Mouse (Mus musculus) myocyte (in vitro differentiated cells): ENCODE measurements at regions not wholly inside any gene's neighbourhood (a gene's known extent, or its start where the extent isn't known, plus 50 kb on each side); places are given as distances from the start of the nearest gene placed in this dataset.
A peak's percentile ranks its signal among the peaks of the same experiment; 100 is the strongest.

Experiments
- H3K27me3 ChIP-seq: one replicate; pipeline ENCODE4 v1.6.1; 2011; ENCODE audit not compliant: control insufficient read depth, insufficient read depth, insufficient read length
- H3K36me3 ChIP-seq: one replicate; pipeline ENCODE4 v1.6.1; 2011; ENCODE audit not compliant: control insufficient read depth, insufficient read depth
- H3K4me2 ChIP-seq: one replicate; pipeline ENCODE4 v1.6.1; 2011; ENCODE audit warnings: low read depth, control low read depth
- H3K4me3 ChIP-seq: one replicate; pipeline ENCODE4 v1.5.1; 2011; ENCODE audit warnings: mild to moderate bottlenecking, control low read depth, moderate library complexity
- H3K79me2 ChIP-seq: one replicate; pipeline ENCODE4 v1.6.1; 2011; ENCODE audit not compliant: control insufficient read depth, insufficient read depth
- H3ac ChIP-seq: one replicate; pipeline ENCODE4 v1.6.1; 2011; ENCODE audit not compliant: control insufficient read depth, insufficient read length
- CEBPB ChIP-seq: IDR thresholded peaks from 2 replicates; pipeline ENCODE4 v1.6.1; 2011; ENCODE audit warnings: mild to moderate bottlenecking, moderate library complexity; ENCODE audit not compliant: poor library complexity, insufficient read depth, severe bottlenecking
- E2F4 ChIP-seq: IDR thresholded peaks from one replicate; pipeline ENCODE4 v1.6.1; 2011; ENCODE audit warnings: mild to moderate bottlenecking, control low read depth, moderate library complexity; ENCODE audit not compliant: insufficient read depth
- MAX ChIP-seq: IDR thresholded peaks from one replicate; pipeline ENCODE4 v1.6.1; 2011; ENCODE audit warnings: low read depth, mild to moderate bottlenecking, control low read depth
- MYOD1 ChIP-seq, 3 experiments: IDR thresholded peaks; one replicate each; pipeline ENCODE4 v1.6.1; 2011; ENCODE audit warnings: control low read depth in 2 of 3, low read depth in 2 of 3, mild to moderate bottlenecking in 2 of 3, moderate library complexity in 1 of 3; ENCODE audit not compliant: insufficient read length in 2 of 3, control insufficient read depth in 1 of 3
- MYOG ChIP-seq, 3 experiments: IDR thresholded peaks; one replicate each; pipeline ENCODE4 v1.6.1; 2011; ENCODE audit warnings: control low read depth in 2 of 3, low read depth in 2 of 3, mild to moderate bottlenecking in 2 of 3; ENCODE audit not compliant: insufficient read length in 2 of 3, control insufficient read depth in 1 of 3, insufficient read depth in 1 of 3
- POLR2A ChIP-seq: IDR thresholded peaks from one replicate; pipeline ENCODE4 v1.6.1; 2011; ENCODE audit warnings: low read depth, mild to moderate bottlenecking, control low read depth, moderate library complexity; ENCODE audit not compliant: insufficient read length
- POLR2AphosphoS2 ChIP-seq: IDR thresholded peaks from one replicate; pipeline ENCODE4 v1.6.1; 2011; ENCODE audit warnings: low read depth, control low read depth; ENCODE audit not compliant: insufficient read length
- REST ChIP-seq: IDR thresholded peaks from one replicate; pipeline ENCODE4 v1.6.1; 2011; ENCODE audit warnings: mild to moderate bottlenecking, control low read depth, moderate library complexity; ENCODE audit not compliant: insufficient read depth, insufficient read length
- SRF ChIP-seq: IDR thresholded peaks from one replicate; pipeline ENCODE4 v1.6.1; 2011; ENCODE audit warnings: low read depth; ENCODE audit not compliant: control insufficient read depth, insufficient read length
- TCF12 ChIP-seq: IDR thresholded peaks from one replicate; pipeline ENCODE4 v1.6.1; 2011; ENCODE audit warnings: mild to moderate bottlenecking, control low read depth; ENCODE audit not compliant: poor library complexity, insufficient read depth, severe bottlenecking
- TCF3 ChIP-seq: IDR thresholded peaks from one replicate; pipeline ENCODE4 v1.6.1; 2011; ENCODE audit warnings: low read depth, control low read depth; ENCODE audit not compliant: insufficient read length
- USF1 ChIP-seq: IDR thresholded peaks from one replicate; pipeline ENCODE4 v1.6.1; 2011; ENCODE audit warnings: low read depth, mild to moderate bottlenecking, control low read depth, moderate library complexity

DNA sequence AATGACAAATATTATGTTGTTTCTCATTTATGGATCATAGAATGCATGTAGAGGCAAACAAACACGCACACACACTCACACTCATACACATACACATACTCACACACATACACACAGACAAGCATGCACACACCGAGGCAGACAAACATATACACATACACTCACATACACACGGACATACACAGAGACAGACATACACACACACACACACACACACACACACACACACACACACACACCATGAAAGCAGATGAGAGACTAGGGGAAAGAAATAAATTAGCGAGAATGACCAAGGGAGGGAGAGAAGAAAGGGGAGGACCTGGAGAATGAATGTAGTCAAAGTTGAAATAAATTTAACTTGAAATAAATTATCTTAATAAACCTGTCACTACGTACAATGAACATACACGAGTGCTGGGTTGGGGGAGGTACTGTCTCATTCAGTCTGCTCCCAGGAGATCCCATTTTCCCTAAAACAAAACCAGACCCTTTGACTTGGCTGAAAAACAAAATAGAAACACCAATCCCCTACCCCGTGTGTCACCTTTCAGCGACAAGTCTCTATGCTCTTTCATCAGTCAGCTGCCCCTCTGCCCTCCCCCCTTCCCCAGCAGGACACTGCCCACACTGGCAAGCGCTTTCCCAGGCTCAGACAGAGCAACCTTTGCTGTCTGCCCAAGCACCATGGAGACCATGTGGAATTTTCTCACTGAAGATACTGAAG, 167.7 kb downstream of the Qdpr start:
- Histone ChIP-seq H3ac (no peak overlapping the region), H3K4me2 (no peak overlapping the region), H3K36me3 (no peaks in the 10 kb centered on the region)

DNA sequence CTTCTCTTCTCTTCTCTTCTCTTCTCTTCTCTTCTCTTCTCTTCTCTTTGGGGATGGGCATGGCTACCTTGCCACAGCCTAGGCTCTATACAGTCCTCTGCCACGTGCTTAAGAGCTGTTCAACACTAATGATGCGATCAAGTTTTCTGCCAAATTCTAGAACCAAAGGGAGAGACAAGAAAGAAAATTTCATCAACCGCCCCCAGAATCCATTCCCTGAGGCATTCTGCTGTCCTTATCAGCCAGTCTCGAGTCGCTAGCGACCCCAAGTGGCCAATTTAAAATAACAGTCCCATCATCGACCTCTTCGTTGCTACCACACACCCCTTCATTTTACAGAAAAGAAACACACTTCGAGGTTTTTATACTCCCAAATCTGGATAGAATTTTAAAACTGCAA, 171.5 kb downstream of the Qdpr start:
- H3ac ChIP-seq, result no peak overlapping the region
- no peak for TF ChIP-seq MYOG (IDR thresholded peaks at IDR 0.05; ENCODE audit: control insufficient read depth in 1 of 3, insufficient read depth in 1 of 3, insufficient read length in 2 of 3, low read depth in 2 of 3)
- no peak for TF ChIP-seq MAX
- no peak for TF ChIP-seq SRF
- no peak for TF ChIP-seq POLR2AphosphoS2
- no peak for TF ChIP-seq USF1
- TF ChIP-seq TCF3, result no peak
- TF ChIP-seq REST, result no peak
- no peak for TF ChIP-seq POLR2A
- no peak for TF ChIP-seq TCF12
- no peak for TF ChIP-seq MYOD1 (IDR thresholded peaks at IDR 0.05; ENCODE audit: control insufficient read depth in 1 of 3, insufficient read length in 2 of 3, low read depth in 2 of 3)
- no peak for TF ChIP-seq CEBPB
- no peak for TF ChIP-seq E2F4

More for the DNA sequence above, 167.7 kb downstream of the Qdpr start:
- TF ChIP-seq REST, result no peak
- no peak for TF ChIP-seq SRF
- no peak for TF ChIP-seq POLR2A
- TF ChIP-seq MYOD1 (IDR thresholded peaks at IDR 0.05; ENCODE audit: control insufficient read depth in 1 of 3, insufficient read length in 2 of 3, low read depth in 2 of 3), result no peak
- no peak for TF ChIP-seq TCF12
- no peak for TF ChIP-seq TCF3
- TF ChIP-seq MAX, result no peak
- no peak for TF ChIP-seq POLR2AphosphoS2
- TF ChIP-seq CEBPB, result no peak
- no peak for TF ChIP-seq USF1
- no peak for TF ChIP-seq E2F4
- TF ChIP-seq MYOG (IDR thresholded peaks at IDR 0.05; ENCODE audit: control insufficient read depth in 1 of 3, insufficient read depth in 1 of 3, insufficient read length in 2 of 3, low read depth in 2 of 3), result no peak
- H3K79me2 ChIP-seq, result no peaks in the 10 kb centered on the region
- no peaks in the 10 kb centered on the region for H3K27me3 ChIP-seq
- H3K4me3 ChIP-seq, result no peak overlapping the region

DNA sequence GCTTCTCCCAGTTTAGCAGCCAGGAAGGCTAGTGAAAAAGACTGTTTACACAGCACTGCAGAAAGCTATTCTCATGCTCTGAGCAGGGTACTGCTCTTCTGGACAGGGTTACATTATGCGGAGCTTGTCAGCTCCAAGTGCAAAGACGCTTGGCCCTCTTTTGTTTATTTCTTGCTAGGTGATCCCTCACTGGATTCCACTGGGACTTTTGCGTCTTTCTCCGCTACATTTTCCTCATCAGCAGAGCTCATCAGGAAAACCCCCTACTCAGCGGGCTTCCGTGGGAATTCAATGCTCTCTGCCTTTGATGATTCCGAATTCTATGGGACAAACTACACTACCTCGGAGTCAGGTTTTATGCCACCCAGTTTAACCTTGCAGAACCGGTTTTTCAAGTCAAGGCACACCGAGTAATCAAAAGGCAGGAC, 172.0 kb downstream of the Qdpr start:
- H3K4me2 ChIP-seq, result peak overlapping the region; percentile 53
- H3ac ChIP-seq, result no peak overlapping the region
- H3K27me3 ChIP-seq, result no peaks in the 10 kb centered on the region
- H3K36me3 ChIP-seq, result no peaks in the 10 kb centered on the region
- no peak overlapping the region for H3K4me3 ChIP-seq
- no peaks in the 10 kb centered on the region for H3K79me2 ChIP-seq
- no peak for TF ChIP-seq USF1
- TF ChIP-seq TCF3, result no peak
- TF ChIP-seq SRF, result no peak
- no peak for TF ChIP-seq POLR2AphosphoS2
- TF ChIP-seq MYOD1 (IDR thresholded peaks at IDR 0.05; ENCODE audit: control insufficient read depth in 1 of 3, insufficient read length in 2 of 3, low read depth in 2 of 3), result no peak
- no peak for TF ChIP-seq E2F4
- TF ChIP-seq MYOG (IDR thresholded peaks at IDR 0.05; ENCODE audit: control insufficient read depth in 1 of 3, insufficient read depth in 1 of 3, insufficient read length in 2 of 3, low read depth in 2 of 3), result no peak
- TF ChIP-seq POLR2A, result no peak
- no peak for TF ChIP-seq REST

More for the DNA sequence above, 171.5 kb downstream of the Qdpr start:
- Histone ChIP-seq H3K79me2 (no peaks in the 10 kb centered on the region), H3K27me3 (no peaks in the 10 kb centered on the region), H3K4me2 (peak overlapping the region; percentile 53), H3K36me3 (no peaks in the 10 kb centered on the region), H3K4me3 (no peak overlapping the region)

DNA sequence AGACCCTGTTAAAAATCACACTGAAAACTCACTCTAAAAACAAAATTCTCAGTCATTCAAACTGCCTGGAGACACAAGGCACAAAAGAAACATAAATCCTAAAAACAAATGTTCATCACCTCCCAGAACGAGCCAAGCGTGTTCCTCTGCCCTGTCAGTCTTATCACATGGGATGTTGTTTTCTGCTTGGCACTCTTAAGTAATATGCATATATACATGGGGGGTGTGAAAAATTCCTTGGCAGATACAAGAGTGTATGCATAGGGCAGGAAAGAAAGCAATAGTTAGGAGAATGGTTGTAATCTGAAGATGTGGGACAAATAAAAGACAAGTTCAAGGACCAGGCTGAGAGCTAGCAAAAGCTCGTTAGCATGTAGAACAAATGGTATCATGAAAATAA, 179.4 kb downstream of the Qdpr start:
- TF ChIP-seq E2F4, result no peak
- TF ChIP-seq USF1, result no peak
- no peak for TF ChIP-seq SRF
- no peak for TF ChIP-seq TCF12
- no peak for TF ChIP-seq MAX
- TF ChIP-seq REST, result no peak
- no peak for TF ChIP-seq TCF3
- no peak for TF ChIP-seq POLR2A
- no peak for TF ChIP-seq MYOG (IDR thresholded peaks at IDR 0.05; ENCODE audit: control insufficient read depth in 1 of 3, insufficient read depth in 1 of 3, insufficient read length in 2 of 3, low read depth in 2 of 3)
- no peak for TF ChIP-seq CEBPB
- no peak for TF ChIP-seq MYOD1 (IDR thresholded peaks at IDR 0.05; ENCODE audit: control insufficient read depth in 1 of 3, insufficient read length in 2 of 3, low read depth in 2 of 3)
- TF ChIP-seq POLR2AphosphoS2, result no peak
- no peak overlapping the region for H3K4me2 ChIP-seq
- H3K4me3 ChIP-seq, result no peak overlapping the region

DNA sequence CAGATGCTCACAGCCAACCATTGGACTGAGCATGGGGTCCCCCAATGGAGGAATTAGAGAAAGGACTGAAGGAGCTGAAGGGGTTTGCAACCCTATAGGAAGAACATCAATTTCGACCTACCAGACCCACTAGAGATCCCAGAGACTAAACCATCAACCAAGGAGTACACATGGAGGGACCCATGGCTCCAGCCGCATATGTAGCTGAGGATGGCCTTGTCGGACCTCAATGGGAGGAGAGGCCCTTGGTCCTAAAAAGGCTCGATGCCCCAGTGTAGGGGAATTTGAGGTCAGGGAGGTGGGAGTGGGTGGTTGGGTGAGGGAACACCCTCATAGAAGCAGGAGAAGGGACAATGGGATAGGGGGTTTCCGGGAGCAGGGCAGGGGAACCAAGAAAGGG, 180.6 kb downstream of the Qdpr start:
- TF ChIP-seq POLR2AphosphoS2 (no peak), POLR2A (no peak), MYOG (IDR thresholded peaks at IDR 0.05; ENCODE audit: control insufficient read depth in 1 of 3, insufficient read depth in 1 of 3, insufficient read length in 2 of 3, low read depth in 2 of 3) (no peak), SRF (no peak), TCF3 (no peak), MAX (no peak), CEBPB (no peak), REST (no peak)
- H3K79me2 ChIP-seq, result no peaks in the 10 kb centered on the region
- no peaks in the 10 kb centered on the region for H3K27me3 ChIP-seq
- no peak overlapping the region for H3K4me2 ChIP-seq
- no peaks in the 10 kb centered on the region for H3K36me3 ChIP-seq
- no peak overlapping the region for H3K4me3 ChIP-seq
- H3ac ChIP-seq, result no peak overlapping the region

More for the DNA sequence above, 179.4 kb downstream of the Qdpr start:
- Histone ChIP-seq H3K36me3 (no peaks in the 10 kb centered on the region), H3K27me3 (no peaks in the 10 kb centered on the region), H3ac (no peak overlapping the region), H3K79me2 (no peaks in the 10 kb centered on the region)
